ENCODE assay signal across 21 mouse cellular contexts in the genomic region with DNA sequence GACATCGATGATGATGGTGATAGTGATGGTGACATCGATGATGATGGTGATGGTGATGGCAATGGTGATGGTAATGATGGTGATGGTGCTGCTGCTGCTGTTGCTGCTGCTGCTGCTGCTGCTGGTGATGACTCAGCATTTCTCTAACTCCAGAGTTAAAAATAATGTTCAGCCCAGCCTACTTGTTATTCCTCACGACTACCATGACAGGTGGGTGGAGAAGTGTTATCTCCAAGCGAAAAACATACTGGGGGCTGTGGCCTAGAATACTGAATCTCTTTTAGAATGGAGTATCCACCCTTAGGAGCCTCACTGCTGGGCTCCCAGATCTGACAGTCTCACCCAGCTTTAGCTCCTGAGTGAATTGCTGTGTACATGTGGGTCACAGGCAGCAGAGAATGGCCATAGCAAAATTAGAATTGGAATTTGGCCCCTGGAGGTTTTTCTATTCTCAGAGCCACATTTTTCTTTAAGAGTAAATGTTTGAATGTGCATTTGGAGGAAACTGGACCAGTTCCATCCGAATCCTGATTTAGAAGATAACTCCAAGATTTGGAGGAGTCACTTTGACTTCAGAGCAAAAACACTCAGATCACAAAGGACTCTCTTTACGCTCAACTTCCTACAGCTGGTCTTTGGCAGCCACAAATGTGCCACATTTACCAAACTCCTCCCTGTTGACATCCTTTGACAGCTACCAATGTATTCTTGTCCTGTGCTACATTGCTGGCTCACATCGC. TPM values are rescaled to one million over a fixed set of nuclear protein-coding genes. Genes with fewer than 3 reads are reported as not detected.
DNase-seq lines count a peak whose midpoint lies in the region; ATAC-seq and TF ChIP-seq lines count a peak whose summit lies in the region.
"Had no signal": no experiment of that assay in that cellular context is flagged by ENCODE, and none has a peak within 500 bp of the region (broad histone marks: within the 10 kb centered on the region; RNA-seq: fewer than 3 reads in every experiment).

No protein-coding gene starts in this region.

- ATAC-seq in frontal cortex, adult (ENCODE audit: low TSS enrichment) = peak; percentile 84
- peak; percentile 52 for ATAC-seq in erythroid progenitor cell, adult 5-6 weeks (replicated peaks; ENCODE audit: low FRiP score, poor library complexity, severe bottlenecking)
- peak; percentile 71 for ATAC-seq in liver, postnatal 0 days
- ATAC-seq: forebrain, postnatal 0 days; hindbrain, postnatal 0 days had no signal

- no peak for TF ChIP-seq EP300 in liver, postnatal 0 days (IDR thresholded peaks at IDR 0.05; ENCODE audit: low read depth)

- no peaks in the 10 kb centered on the region for H3K36me3 ChIP-seq in liver, postnatal 0 days (replicated peaks; ENCODE audit: insufficient read depth, low read length)
- H3K36me3 ChIP-seq: limb, embryonic 15.5 days had no signal

- H3K4me2 ChIP-seq in liver, postnatal 0 days (ENCODE audit: low read depth, low read length) = peak overlapping the region; percentile 22; the same call in 1 of the 2 replicates
- H3K4me2 ChIP-seq: limb, embryonic 15.5 days; neural tube, embryonic 12.5 days had no signal

- no peak for TF ChIP-seq CTCF in liver, postnatal 0 days (IDR thresholded peaks at IDR 0.05; ENCODE audit: low read depth)

- H3K4me3 ChIP-seq in liver, postnatal 0 days (ENCODE audit: low read depth, low read length) = no peak overlapping the region
- H3K4me3 ChIP-seq: limb, embryonic 15.5 days; midbrain, embryonic 10.5 days; neural tube, embryonic 12.5 days had no signal

- DNase-seq in frontal cortex, postnatal 25 days (ENCODE audit: low spot score in 2 of 2) = no peak
- DNase-seq in right cerebral cortex, adult 18-20 months = peak; percentile 75
- no peak for DNase-seq in right cerebral cortex, postnatal 14 days
- no peak for DNase-seq in liver, postnatal 0 days
- no peak for DNase-seq in MN1 (ENCODE audit: low spot score)
- DNase-seq in urinary bladder, postnatal 36 days (ENCODE audit: low spot score in 2 of 2) = no peak
- DNase-seq: adrenal gland, postnatal 36 days; cerebellum, postnatal 10 days; forebrain, postnatal 0 days; gastrocnemius, postnatal 36 days; kidney, adult 18-20 months; kidney, postnatal 14 days; layer of hippocampus, adult 9-11 months; lung, postnatal 10 days had no signal

- no peaks in the 10 kb centered on the region for H3K27me3 ChIP-seq in liver, postnatal 0 days (ENCODE audit: insufficient read depth, low read length)
- H3K27me3 ChIP-seq: limb, embryonic 15.5 days; neural tube, embryonic 12.5 days had no signal

- WGBS in liver, postnatal 0 days (ENCODE audit: insufficient replicate concordance) = 57% methylated on average over 7 of the region's 7 CpGs

- H3K4me1 ChIP-seq in liver, postnatal 0 days (ENCODE audit: insufficient read depth) = peaks cover 7% of the 10 kb centered on the region

- no peaks in the 10 kb centered on the region for H3K9me3 ChIP-seq in liver, postnatal 0 days (ENCODE audit: low read length)
- H3K9me3 ChIP-seq: limb, embryonic 15.5 days; midbrain, embryonic 10.5 days; neural tube, embryonic 12.5 days had no signal

- H3K27ac ChIP-seq in liver, postnatal 0 days (ENCODE audit: low read depth) = 0 out of 2 replicates have a peak overlapping the region, but pooled peaks have one; percentile 16
- H3K27ac ChIP-seq: hindbrain, postnatal 0 days; limb, embryonic 15.5 days; midbrain, embryonic 10.5 days; neural tube, embryonic 12.5 days had no signal

- H3K9ac ChIP-seq in liver, postnatal 0 days (replicated peaks) = no peak overlapping the region
- H3K9ac ChIP-seq: forebrain, postnatal 0 days; limb, embryonic 15.5 days; neural tube, embryonic 12.5 days had no signal

RNA-seq across cellular contexts. Expression of a gene that starts 4.6 kb away (rescaled TPM):
- total RNA-seq in erythroid progenitor cell, adult 5-6 weeks (2015; ENCODE audit: low replicate concordance) = 101 and 132 TPM in 2 replicates
- total RNA-seq in erythroid progenitor cell, adult 5-6 weeks (2017; ENCODE audit: low replicate concordance) = 121 and 141 TPM in 2 replicates
- 4.6 and 4.7 TPM in 2 replicates for polyA plus RNA-seq in liver, postnatal 0 days (2015; fragmentation: Nextera tagmentation; extraction: Ambion mirVana)

RNA-seq across cellular contexts. Expression of a gene that starts 12.2 kb away (rescaled TPM):
- not detected in 2 replicates for total RNA-seq in erythroid progenitor cell, adult 5-6 weeks (2015; ENCODE audit: low replicate concordance)
- 7.8 TPM in 2 replicates for total RNA-seq in erythroid progenitor cell, adult 5-6 weeks (2017; ENCODE audit: low replicate concordance)
- 0.49 and 0.61 TPM in 2 replicates for polyA plus RNA-seq in liver, postnatal 0 days (2015; fragmentation: Nextera tagmentation; extraction: Ambion mirVana)

RNA-seq across cellular contexts. Expression of a gene that starts 21.7 kb away (rescaled TPM):
- total RNA-seq in erythroid progenitor cell, adult 5-6 weeks (2015; ENCODE audit: low replicate concordance) = 223 and 265 TPM in 2 replicates
- total RNA-seq in erythroid progenitor cell, adult 5-6 weeks (2017; ENCODE audit: low replicate concordance) = 67.0 and 67.1 TPM in 2 replicates
- 16.9 and 21.8 TPM in 2 replicates for polyA plus RNA-seq in liver, postnatal 0 days (2015; fragmentation: Nextera tagmentation; extraction: Ambion mirVana)
- total RNA-seq: hematopoietic stem cell, adult 5-6 weeks had no signal
